Mouse (Mus musculus) brain, embryonic 18.5 days (tissue): ENCODE data around the gene Galnt3.

ENCODE experiments used
- DNase-seq: peaks from one replicate; pipeline ENCODE4 v3.0.0-alpha.2; 2012; ENCODE audit warnings: low read depth, low spot score

Gene Galnt3

GRCm38 (mm10) chr2:66124591-66125271, at the start of gene Galnt3:
TSS of gene Galnt3 (minus strand) at chr2:66124994.
- DNase-seq = no peak

- DNase-seq = no peak
These were observed 48.3 kb upstream of the Galnt3 start for GRCm38 (mm10) chr2:66173134-66173533.

- DNase-seq = no peak
These were observed 46.8 kb upstream of the Galnt3 start for GRCm38 (mm10) chr2:66171643-66172042.

- DNase-seq = no peak
These were observed 45.9 kb upstream of the Galnt3 start for GRCm38 (mm10) chr2:66170721-66171120.

- DNase-seq = no peak
These were observed 40.2 kb upstream of the Galnt3 start for GRCm38 (mm10) chr2:66165025-66165424.

GRCm38 (mm10) chr2:66158140-66158915, 33.5 kb upstream of the Galnt3 start:
- DNase-seq = no peak

- DNase-seq = no peak
These were observed 26.6 kb upstream of the Galnt3 start for GRCm38 (mm10) chr2:66151436-66151835.

- DNase-seq = no peak
These were observed 25.7 kb upstream of the Galnt3 start for GRCm38 (mm10) chr2:66150531-66150930.

GRCm38 (mm10) chr2:66148654-66149230, 23.9 kb upstream of the Galnt3 start:
- DNase-seq = no peak

GRCm38 (mm10) chr2:66146473-66146872, 21.7 kb upstream of the Galnt3 start:
- DNase-seq = no peak

GRCm38 (mm10) chr2:66144770-66145169, 20.0 kb upstream of the Galnt3 start:
- no peak for DNase-seq

- DNase-seq = no peak
These were observed 18.5 kb upstream of the Galnt3 start for GRCm38 (mm10) chr2:66143284-66143683.

- no peak for DNase-seq
These were observed 17.9 kb upstream of the Galnt3 start for GRCm38 (mm10) chr2:66142711-66143110.

- DNase-seq = no peak
These were observed 17.5 kb upstream of the Galnt3 start for GRCm38 (mm10) chr2:66142268-66142667.

GRCm38 (mm10) chr2:66140246-66140645, 15.5 kb upstream of the Galnt3 start:
- DNase-seq = no peak

- no peak for DNase-seq
These were observed 7.2 kb upstream of the Galnt3 start for GRCm38 (mm10) chr2:66131862-66132544.

GRCm38 (mm10) chr2:66128941-66129340, 4.1 kb upstream of the Galnt3 start:
- no peak for DNase-seq

- DNase-seq = no peak
These were observed 2.7 kb upstream of the Galnt3 start for GRCm38 (mm10) chr2:66127541-66127940.

GRCm38 (mm10) chr2:66126936-66127335, 2.1 kb upstream of the Galnt3 start:
- no peak for DNase-seq

- DNase-seq = no peak
These were observed 821 bp downstream of the Galnt3 start for GRCm38 (mm10) chr2:66123756-66124589.

GRCm38 (mm10) chr2:66117686-66118085, 7.1 kb downstream of the Galnt3 start:
- no peak for DNase-seq
